2 mouse cellular contexts compared by ENCODE assay signal in genomic region chr7:83889946-83890345, GRCm38 (mm10).
A peak's percentile ranks its signal among the peaks of the same experiment; 100 is the strongest.
TF ChIP-seq lines count a peak whose summit lies in the region.

No protein-coding gene starts in this region.

TF ChIP-seq in CH12.LX, 34 proteins besides CTCF, POLR2A, EP300 and RAD21:
- peak; percentile 31; the same call in 1 of the 2 replicates for TF ChIP-seq ZNF384 (IDR thresholded peaks at IDR 0.05; ENCODE audit: low read depth, low read length)
TF ChIP-seq in CH12.LX: peak in this region for 1; not testable (repeated sequence) for 33.

TF ChIP-seq in MEL, 35 proteins besides CTCF, POLR2A, EP300 and RAD21:
- peak; percentile 39; the same call in 1 of the 2 replicates for TF ChIP-seq ZNF384 (IDR thresholded peaks at IDR 0.05; ENCODE audit: low read depth, low read length)
